Mouse (Mus musculus): ENCODE results near the gene Kcp. TPM values are rescaled to one million over a fixed set of nuclear protein-coding genes. Genes with fewer than 3 reads are reported as not detected.

Kcp gene
- total RNA-seq, 4 experiments from 2014 or later = 0.78 to 1.2 (median 1.1) TPM

Other genes with a start within 250 kb of the Kcp start
- gene Hilpda, start 235.5 kb downstream of the Kcp start, total RNA-seq (2022) = 1 to 10 TPM; 5.2 to 8.6 (median 6.1) TPM
- under 1 TPM in 3 of 4 experiments, not detected in 1; 0.57 to 0.68 (median 0.67) TPM for gene Fam71f2, start 228.4 kb downstream of the Kcp start, total RNA-seq (2022)
- not detected for gene Fam71f1, start 188.8 kb downstream of the Kcp start, total RNA-seq (2022)
- 10 to 100 TPM; 63.5 to 67.6 (median 64.3) TPM for gene Calu, start 159.9 kb downstream of the Kcp start, total RNA-seq (2022)
- under 1 TPM in 3 of 4 experiments, not detected in 1; 0.37 to 0.87 (median 0.44) TPM for gene Opn1sw, start 119.5 kb downstream of the Kcp start, total RNA-seq (2022)
- gene Ccdc136, start 111.6 kb downstream of the Kcp start, total RNA-seq (2022) = 100 to 1,000 TPM in 2 of 4 experiments, 10 to 100 TPM in 2; 87.5 to 111 (median 103) TPM
- 1 to 10 TPM; 1.9 to 3.9 (median 2.9) TPM for gene Flnc, start 74.7 kb downstream of the Kcp start, total RNA-seq (2022)
- gene Atp6v1f, start 40.2 kb downstream of the Kcp start, total RNA-seq (2022) = 100 to 1,000 TPM; 249 to 281 (median 259) TPM
- under 1 TPM in 2 of 4 experiments, not detected in 2; 0.57 to 0.89 TPM for gene Atp6v1fnb, start 36.5 kb downstream of the Kcp start, total RNA-seq (2022)
- gene Irf5, start 18.7 kb upstream of the Kcp start, total RNA-seq (2022) = 10 to 100 TPM in 1 of 4 experiments, 1 to 10 TPM in 3; 4.7 to 10.3 (median 6.5) TPM
- 10 to 100 TPM; 64.5 to 75.1 (median 70.3) TPM for gene Tnpo3, start 101.9 kb upstream of the Kcp start, total RNA-seq (2022)
- gene Tspan33, start 186.3 kb upstream of the Kcp start, total RNA-seq (2022) = 10 to 100 TPM; 19.8 to 26.5 (median 21.7) TPM
- 10 to 100 TPM; 10.5 to 11.9 (median 11.0) TPM for gene Smo, start 227.6 kb upstream of the Kcp start, total RNA-seq (2022)

Measured in left cerebral cortex, adult 8-10 months (tissue).